Mouse (Mus musculus) effector memory CD4-positive, alpha-beta T cell, adult 5 months (primary cell): ENCODE data around the gene Setd1a. TPM values are rescaled to one million over a fixed set of nuclear protein-coding genes. Genes with fewer than 3 reads are reported as not detected.

Experiments used
- polyA plus RNA-seq: library from polyadenylated mRNA; unstranded; fragments of 100-300 nt; shearing (Covaris generic); gene quantifications from one replicate; pipeline ENCODE4 v1.2.1, GENCODE M21; 2017

Gene Setd1a
- 7.5 TPM for polyA plus RNA-seq

DNA sequence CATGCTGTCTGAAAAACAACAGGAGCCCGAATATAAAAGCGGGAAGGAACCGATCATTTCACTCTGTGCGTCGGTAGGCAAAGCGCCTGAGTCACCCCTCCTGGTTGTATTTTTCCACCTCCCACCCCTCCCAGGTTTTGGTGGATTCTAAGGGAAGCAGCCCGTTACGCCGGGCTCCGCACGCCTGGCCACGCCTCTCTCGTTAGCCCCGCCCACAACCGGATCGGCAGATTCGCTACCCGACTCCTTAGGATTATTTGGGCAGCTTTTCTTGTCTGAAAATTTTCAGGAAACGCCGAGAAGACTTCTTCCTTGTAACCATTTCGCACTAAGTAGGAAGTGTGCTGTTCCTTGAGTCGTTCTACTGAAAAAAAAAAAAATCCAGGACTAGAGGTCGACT, at the start of gene Setd1a:
Gene Setd1a (plus strand): TSS at position 245 of the 400 bp plus-strand sequence.

DNA sequence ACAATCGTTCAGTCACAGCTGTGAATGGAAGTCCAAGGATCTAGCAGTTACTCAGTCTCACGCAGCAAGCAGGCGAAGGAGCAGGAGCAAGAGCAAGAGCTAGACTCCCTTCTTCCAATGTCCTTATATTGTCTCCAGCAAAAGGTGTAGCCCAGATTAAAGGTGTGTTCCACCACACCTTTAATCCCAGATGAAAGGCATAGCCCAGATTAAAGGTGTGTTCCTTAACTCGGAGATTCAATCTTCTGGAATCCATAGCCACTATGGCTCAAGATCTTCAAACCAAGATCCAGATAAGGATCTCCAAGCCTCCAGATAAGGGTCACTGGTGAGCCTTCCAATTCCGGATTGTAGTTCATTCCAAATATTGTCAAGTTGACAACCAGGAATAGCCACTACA, 44.4 kb upstream of the Setd1a start, which contains the start of gene Ctf2:
Gene Ctf2 (minus strand): TSS at position 101 of the 400 bp plus-strand sequence.

DNA sequence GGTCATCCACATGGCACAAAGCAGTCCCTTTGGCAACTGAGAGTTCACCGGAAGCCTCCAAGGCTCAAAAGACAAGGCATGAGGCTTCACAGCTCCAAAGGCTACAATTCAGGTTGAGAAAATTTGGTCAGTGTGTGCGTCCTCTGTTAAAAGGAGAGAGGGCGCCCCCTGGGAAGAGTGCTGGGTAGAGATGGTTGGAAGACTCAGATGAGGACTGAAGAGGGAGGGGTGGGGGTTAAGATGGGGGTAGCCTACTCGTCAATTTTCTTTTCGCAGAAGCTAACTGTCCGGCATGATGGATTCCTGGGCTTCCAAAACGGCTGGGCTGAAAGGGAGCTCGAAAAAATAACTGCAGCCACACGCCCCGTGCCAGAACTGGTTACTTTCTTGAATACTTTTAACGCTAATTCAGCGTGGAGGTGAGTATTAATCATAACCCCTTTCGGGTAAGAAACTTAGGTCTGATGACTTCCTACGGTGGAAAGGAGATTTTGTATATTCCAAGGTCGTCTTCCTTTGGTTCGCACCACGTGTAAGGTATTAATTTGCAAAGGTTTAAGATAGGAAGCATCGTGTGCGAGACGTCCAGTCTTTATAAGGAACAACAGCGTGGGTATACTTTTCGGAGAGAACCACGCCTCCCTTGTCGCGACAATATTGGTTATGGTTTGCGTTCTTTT, 32.0 kb upstream of the Setd1a start, which contains the start of gene Fbxl19:
Gene Fbxl19 (plus strand): TSS at position 178 of the 680 bp plus-strand sequence.

DNA sequence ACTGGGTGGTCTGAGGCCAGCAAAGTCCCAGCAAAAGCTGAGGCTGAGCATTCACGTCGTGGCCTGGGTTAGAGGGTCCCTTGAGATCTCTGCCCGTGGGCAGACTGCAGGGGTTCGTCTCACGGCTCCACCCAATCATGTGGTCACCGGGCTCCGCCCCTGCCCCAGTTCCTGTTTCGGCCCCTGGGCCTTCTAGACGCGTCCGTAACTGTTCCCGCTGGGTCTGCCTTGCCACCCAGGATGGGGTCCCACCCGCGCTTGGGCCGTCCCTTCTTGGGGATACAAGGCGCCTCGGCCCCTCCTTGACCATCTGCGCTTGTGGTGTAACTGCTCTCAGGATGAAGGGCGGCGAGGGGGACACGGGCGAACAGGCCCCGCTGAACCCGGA, 6.8 kb upstream of the Setd1a start, which contains the start of gene Orai3:
Gene Orai3 (plus strand): TSS at position 165 of the 388 bp plus-strand sequence.

DNA sequence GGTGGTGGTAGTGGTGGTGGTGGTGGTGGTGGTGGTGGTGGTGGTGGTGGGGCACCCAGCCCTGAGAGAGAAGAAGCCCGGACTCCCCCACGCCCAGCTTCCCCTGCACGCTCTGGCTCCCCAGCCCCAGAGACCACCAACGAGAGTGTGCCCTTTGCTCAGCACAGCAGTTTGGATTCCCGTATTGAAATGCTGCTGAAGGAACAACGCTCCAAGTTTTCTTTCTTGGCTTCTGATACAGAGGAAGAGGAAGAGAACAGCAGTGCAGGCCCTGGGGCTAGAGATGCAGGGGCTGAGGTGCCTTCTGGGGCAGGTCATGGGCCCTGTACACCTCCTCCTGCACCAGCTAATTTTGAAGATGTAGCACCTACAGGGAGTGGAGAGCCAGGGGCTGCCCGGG, 8.8 kb downstream of the Setd1a start, which contains the start of gene Gm49388:
Gene Gm49388 (plus strand): TSS at position 301 of the 400 bp plus-strand sequence.

DNA sequence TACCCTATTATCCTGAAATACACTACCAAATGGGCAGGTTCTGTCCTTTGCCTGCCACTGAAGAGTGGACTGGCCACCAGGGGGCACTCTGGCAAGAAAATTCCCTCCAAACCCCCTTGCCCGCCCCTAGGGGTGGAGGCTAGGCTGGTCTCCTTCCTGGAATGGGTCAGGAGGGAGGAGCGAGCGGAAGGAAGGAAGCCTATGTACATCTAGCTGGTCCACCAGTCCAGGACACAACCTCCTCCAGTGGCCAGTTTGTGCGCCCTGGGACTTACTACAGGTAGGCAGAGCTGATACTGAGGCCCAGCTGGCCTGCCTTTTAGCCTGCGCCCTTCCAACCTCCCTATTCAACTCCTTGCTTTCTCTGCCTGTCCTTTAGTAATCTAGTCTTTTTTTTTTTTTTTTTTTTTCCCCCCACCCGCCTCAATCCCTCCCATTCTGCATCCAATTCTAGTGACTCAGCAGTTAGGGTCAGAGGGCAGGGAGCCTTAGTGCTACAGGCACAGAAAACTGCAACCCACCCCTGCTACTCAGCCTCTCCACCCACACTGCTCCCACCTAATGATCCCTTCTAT, 24.1 kb downstream of the Setd1a start, which contains the start of gene Hsd3b7:
Gene Hsd3b7 (plus strand): TSS at position 170 of the 575 bp plus-strand sequence.

DNA sequence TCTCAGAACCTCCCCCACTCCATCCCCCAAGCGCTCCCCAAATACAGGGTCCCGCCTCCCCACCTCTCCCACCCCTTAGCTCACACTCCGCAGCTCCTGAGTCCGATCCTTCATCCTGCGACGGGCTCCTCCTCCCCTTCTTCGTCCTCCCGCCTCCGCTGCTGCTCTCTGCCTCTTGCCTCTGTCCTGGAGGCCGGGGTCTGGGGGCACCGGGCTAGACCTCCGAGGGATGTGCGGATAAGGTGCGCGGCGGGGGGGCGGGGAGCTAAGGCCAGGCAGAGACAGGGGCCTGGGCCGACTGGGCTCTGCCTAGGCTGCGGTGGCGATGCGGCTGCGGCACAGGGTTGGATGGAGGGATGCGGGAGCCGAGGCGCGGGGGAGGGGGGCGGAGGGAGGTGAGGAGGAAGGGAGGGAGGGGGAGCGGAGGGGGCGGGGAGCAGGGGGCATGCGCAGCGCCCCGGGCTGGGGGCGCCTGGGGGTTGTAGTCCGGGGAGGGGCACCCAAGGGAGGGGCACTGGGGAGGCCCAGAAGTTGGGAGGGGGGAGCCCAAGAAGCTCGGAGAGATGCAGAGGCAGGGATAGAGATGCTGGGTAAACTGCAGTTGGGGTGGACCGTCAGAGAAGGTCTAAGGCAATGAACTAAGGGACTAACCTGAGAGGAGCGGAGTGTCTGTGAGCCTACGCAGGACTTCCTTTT, 47.9 kb downstream of the Setd1a start, which contains the start of the genes Stx4a and Stx1b:
Gene Stx4a (plus strand): TSS at position 119 of the 696 bp plus-strand sequence.
Gene Stx1b (minus strand): TSS at position 374 of the 696 bp plus-strand sequence.

Other genes starting within 250 kb of the Setd1a start
- gene Tmem265, start 215.3 kb upstream of the Setd1a start, polyA plus RNA-seq: 10.3 TPM
- gene Phkg2, start 203.3 kb upstream of the Setd1a start, polyA plus RNA-seq: 82.7 TPM
- 0.39 TPM for gene Ccdc189, start 188.1 kb upstream of the Setd1a start, polyA plus RNA-seq
- 108 TPM for gene Rnf40, start 187.9 kb upstream of the Setd1a start, polyA plus RNA-seq
- gene Zfp629, start 160.9 kb upstream of the Setd1a start, polyA plus RNA-seq: 1.7 TPM
- gene Bcl7c, start 67.7 kb upstream of the Setd1a start, polyA plus RNA-seq: 59.3 TPM
- not detected for gene Ctf1, start 63.9 kb upstream of the Setd1a start, polyA plus RNA-seq
- not detected for gene Ctf2, start 44.5 kb upstream of the Setd1a start, polyA plus RNA-seq
- 0.71 TPM for gene Fbxl19, start 32.1 kb upstream of the Setd1a start, polyA plus RNA-seq
- 10.5 TPM for gene Orai3, start 6.9 kb upstream of the Setd1a start, polyA plus RNA-seq
- gene Gm49388, start 8.9 kb downstream of the Setd1a start, polyA plus RNA-seq: not detected
- gene Hsd3b7, start 23.9 kb downstream of the Setd1a start, polyA plus RNA-seq: 0.79 TPM
- 111 TPM for gene Stx4a, start 47.6 kb downstream of the Setd1a start, polyA plus RNA-seq
- gene Stx1b, start 47.9 kb downstream of the Setd1a start, polyA plus RNA-seq: 0.41 TPM
- 25.8 TPM for gene Zfp646, start 99.6 kb downstream of the Setd1a start, polyA plus RNA-seq
- gene Zfp668, start 100.2 kb downstream of the Setd1a start, polyA plus RNA-seq: 9.0 TPM
- gene Prss53, start 114.3 kb downstream of the Setd1a start, polyA plus RNA-seq: 0.51 TPM
- not detected for gene Gm21974, start 118.8 kb downstream of the Setd1a start, polyA plus RNA-seq
- gene Vkorc1, start 118.9 kb downstream of the Setd1a start, polyA plus RNA-seq: 47.2 TPM
- 39.1 TPM for gene Bckdk, start 127.4 kb downstream of the Setd1a start, polyA plus RNA-seq
- 32.7 TPM for gene Kat8, start 135.8 kb downstream of the Setd1a start, polyA plus RNA-seq
- not detected for gene Prss8, start 153.4 kb downstream of the Setd1a start, polyA plus RNA-seq
- gene Prss36, start 170.1 kb downstream of the Setd1a start, polyA plus RNA-seq: 1.7 TPM
- gene Fus, start 190.8 kb downstream of the Setd1a start, polyA plus RNA-seq: 253 TPM
- 95.9 TPM for gene Pycard, start 217.2 kb downstream of the Setd1a start, polyA plus RNA-seq
- gene Trim72, start 227.3 kb downstream of the Setd1a start, polyA plus RNA-seq: not detected